Mouse (Mus musculus) liver, embryonic 11.5 days (tissue): ENCODE measurements around the gene Sdr39u1. TPM values are rescaled to one million over a fixed set of nuclear protein-coding genes. Genes with fewer than 3 reads are reported as not detected.

ENCODE experiments used
- ATAC-seq: fragments of 200-750 bp; cut with Nextera tagmentation; replicated peaks from 2 replicates; pipeline ENCODE4 v1.8.0; 2017; ENCODE audit warnings: moderate number of reproducible peaks, mild to moderate bottlenecking, moderate TSS enrichment, moderate library complexity; ENCODE audit not compliant: low FRiP score
- DNase-seq: peaks from one replicate; pipeline ENCODE4 v3.0.0-alpha.2; 2017; ENCODE audit warnings: low spot score
- H3K27ac ChIP-seq: fragments of 300-500 bp; sonication (generic); 2 replicates; pipeline ENCODE4 v1.5.1; 2014; ENCODE audit warnings: mild to moderate bottlenecking, low read depth, low read length, control low read depth
- H3K27me3 ChIP-seq: fragments of 300-500 bp; sonication (generic); replicated peaks from 2 replicates; pipeline ENCODE4 v1.6.1; 2014; ENCODE audit warnings: low read length, mixed read lengths; ENCODE audit not compliant: control insufficient read depth, insufficient read depth
- H3K36me3 ChIP-seq: fragments of 300-500 bp; sonication (generic); 2 replicates; pipeline ENCODE4 v1.6.1; 2014; ENCODE audit warnings: mild to moderate bottlenecking, low read length, moderate library complexity, mixed read lengths; ENCODE audit not compliant: control insufficient read depth, insufficient read depth
- H3K4me1 ChIP-seq: fragments of 300-500 bp; sonication (generic); replicated peaks from 2 replicates; pipeline ENCODE4 v1.6.1; 2014; ENCODE audit warnings: low read length, mixed read lengths; ENCODE audit not compliant: control insufficient read depth, insufficient read depth
- H3K4me2 ChIP-seq: fragments of 300-500 bp; sonication (generic); 2 replicates; pipeline ENCODE4 v1.6.1; 2014; ENCODE audit warnings: mild to moderate bottlenecking, control low read depth, moderate library complexity
- H3K4me3 ChIP-seq: fragments of 300-500 bp; sonication (generic); 2 replicates; pipeline ENCODE4 v1.5.1; 2014; ENCODE audit warnings: low read depth, low read length, control low read depth
- H3K9ac ChIP-seq: fragments of 300-500 bp; sonication (generic); 2 replicates; pipeline ENCODE4 v1.6.1; 2014; ENCODE audit warnings: low read depth, low read length, control low read depth
- H3K9me3 ChIP-seq: fragments of 300-500 bp; sonication (generic); 2 replicates; pipeline ENCODE4 v1.6.1; 2016; ENCODE audit warnings: low read length, inconsistent platforms, mixed read lengths; ENCODE audit not compliant: control insufficient read depth
- WGBS: fragments of 180-500 bp; shearing (Covaris S2); extraction: QIAGEN DNeasy Blood & Tissue Kit; methylation state at CpG from one replicate; pipeline ENCODE4 v1.1.7; 2014; 5-methylcytosine and 5-hydroxymethylcytosine counted together
- polyA plus RNA-seq: library from polyadenylated mRNA; unstranded; fragments of >200 nt; fragmentation: Nextera tagmentation; extraction: Ambion mirVana; gene quantifications from 2 replicates; pipeline ENCODE4 v1.2.1, GENCODE M21; 2014

The Sdr39u1 gene
- polyA plus RNA-seq, 1 experiment from 2014 or later: 30.5 TPM

DNA sequence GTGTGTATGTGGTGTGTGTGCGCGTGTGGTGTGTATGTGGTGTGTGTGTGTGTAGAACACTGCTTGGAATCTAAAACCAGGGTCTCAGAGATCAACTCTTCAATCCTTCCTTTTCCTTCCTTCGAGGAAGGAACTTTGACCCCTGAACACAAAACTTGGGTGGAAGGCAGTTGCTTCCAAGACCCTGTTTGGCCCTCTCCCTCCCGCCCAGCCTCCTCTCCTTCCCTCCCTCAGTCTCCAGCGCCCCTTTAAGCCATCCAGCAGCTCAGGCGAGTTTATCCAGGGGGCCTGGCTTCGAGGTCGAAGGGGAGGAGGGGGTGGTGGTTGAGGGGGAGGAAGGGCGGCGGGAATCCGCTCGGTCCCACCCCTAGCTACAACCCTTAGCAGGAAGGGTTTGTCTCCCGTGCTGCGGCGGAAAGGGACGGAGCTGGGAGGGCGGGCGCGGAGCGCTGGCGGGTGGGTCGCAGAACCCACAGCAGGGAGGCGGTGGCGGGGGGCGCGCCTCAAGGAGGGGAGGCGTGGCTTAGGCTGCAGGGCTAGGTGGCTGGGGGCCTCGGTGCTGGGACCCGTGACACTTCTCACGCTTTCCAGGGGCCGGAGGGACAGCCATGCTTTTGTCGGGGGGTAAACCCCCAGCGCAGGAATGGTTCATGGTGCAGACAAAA lies 46.3 kb downstream of the Sdr39u1 start, which contains the start of gene Nynrin:
TSS of gene Nynrin (plus strand) at position 390 of the 665 bp plus-strand sequence.
- Histone ChIP-seq H3K4me1 (peaks cover 47% of the 10 kb centered on the region), H3K9ac (peak within 1 kb of the TSS; percentile 74), H3K4me2 (peak within 1 kb of the TSS; percentile 87), H3K27me3 (no peaks in the 10 kb centered on the region; the same call in 1 of the 2 replicates), H3K4me3 (peak within 1 kb of the TSS; percentile 63), H3K27ac (peak within 1 kb of the TSS; percentile 91), H3K36me3 (no peaks in the 10 kb centered on the region), H3K9me3 (no peaks in the 10 kb centered on the region)
- DNase-seq (peak; percentile 80), ATAC-seq (peak; percentile 77)
- 4% methylated on average over 32 of the region's 33 CpGs for WGBS

DNA sequence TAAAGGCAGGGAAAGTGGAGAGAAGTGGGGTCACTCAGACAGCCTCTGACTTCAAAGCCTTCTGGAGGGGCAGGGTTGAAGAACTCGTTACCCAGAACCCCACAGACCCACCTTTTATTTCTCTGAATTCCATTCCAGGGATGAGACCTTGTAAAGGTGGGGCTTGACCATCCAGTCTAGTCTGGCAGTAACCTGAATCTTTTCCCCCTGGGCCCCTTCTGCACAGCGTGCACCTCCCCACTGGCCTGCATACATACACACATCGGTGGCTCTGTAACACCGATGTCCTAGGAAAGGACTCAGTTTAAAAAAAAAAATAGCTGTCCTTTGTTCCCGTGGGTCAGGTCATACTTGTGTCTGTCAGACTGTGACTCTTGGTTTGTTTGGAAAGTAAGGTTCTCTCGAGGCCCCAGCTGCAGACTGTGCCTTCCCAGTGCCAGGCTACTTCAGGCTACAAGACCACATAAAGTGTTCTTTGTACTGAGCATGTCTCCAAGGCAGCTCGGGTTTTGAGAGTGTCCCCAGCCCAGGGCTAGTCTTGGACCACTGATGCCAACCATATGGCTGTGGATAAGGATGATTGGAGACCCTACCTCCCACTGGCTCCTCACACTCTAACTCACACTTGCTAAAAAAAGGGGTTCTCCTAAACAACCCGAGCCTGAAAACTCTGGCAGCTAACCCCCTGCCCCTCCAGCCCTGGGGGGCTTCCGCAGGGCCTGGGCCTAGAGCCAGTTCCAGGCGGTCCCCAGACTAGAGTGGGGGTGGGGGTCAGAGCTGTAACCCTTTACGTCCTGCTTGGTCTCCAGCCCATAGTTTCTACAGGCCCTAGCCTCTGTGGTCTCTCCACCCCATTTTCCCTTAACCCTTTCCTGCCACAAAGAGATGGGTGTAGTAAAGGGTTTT lies 47.2 kb downstream of the Sdr39u1 start:
- no peaks in the 10 kb centered on the region; the same call in 1 of the 2 replicates for H3K27me3 ChIP-seq
- peak overlapping the region; percentile 91 for H3K27ac ChIP-seq
- H3K4me1 ChIP-seq: peaks cover 47% of the 10 kb centered on the region
- peak overlapping the region; percentile 74 for H3K9ac ChIP-seq
- ATAC-seq (peak; percentile 61), DNase-seq (peak; percentile 66)
- H3K36me3 ChIP-seq: no peaks in the 10 kb centered on the region
- 20% methylated on average over 11 of the region's 11 CpGs for WGBS
- H3K9me3 ChIP-seq: no peaks in the 10 kb centered on the region
- H3K4me3 ChIP-seq: peak overlapping the region; percentile 63
- H3K4me2 ChIP-seq: peak overlapping the region; percentile 87

DNA sequence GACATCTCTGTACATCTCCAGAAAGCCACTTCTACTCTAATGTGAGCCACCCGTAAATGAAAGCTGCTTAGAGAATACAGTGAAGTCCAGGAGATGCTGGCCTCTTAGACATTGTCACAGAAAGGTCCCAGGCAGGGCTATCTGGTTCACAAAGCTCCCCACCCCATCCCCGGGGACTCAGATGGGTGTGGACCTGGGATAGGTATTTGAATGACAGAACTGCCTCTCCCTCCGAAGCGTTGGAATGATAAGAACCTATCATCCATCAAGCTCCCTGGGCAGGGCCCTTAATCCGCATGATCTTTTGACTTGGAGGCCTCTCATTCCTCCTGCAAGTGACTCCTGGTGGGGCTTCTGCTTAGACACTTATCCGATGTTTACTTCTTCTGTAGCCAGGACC lies 49.2 kb downstream of the Sdr39u1 start:
- no peaks in the 10 kb centered on the region for H3K9me3 ChIP-seq
- H3K4me1 ChIP-seq: peaks cover 41% of the 10 kb centered on the region
- H3K4me2 ChIP-seq: no peak overlapping the region
- DNase-seq: no peak
- no peak for ATAC-seq
- H3K4me3 ChIP-seq: no peak overlapping the region
- 38% methylated on average over 6 of the region's 6 CpGs for WGBS
- no peaks in the 10 kb centered on the region; the same call in 1 of the 2 replicates for H3K27me3 ChIP-seq
- no peak overlapping the region for H3K9ac ChIP-seq
- H3K36me3 ChIP-seq: no peaks in the 10 kb centered on the region
- no peak overlapping the region for H3K27ac ChIP-seq

Other genes starting within 250 kb of the Sdr39u1 start
- 40.2 and 43.8 TPM in 2 replicates for gene Mdp1, start 239.8 kb downstream of the Sdr39u1 start, polyA plus RNA-seq
- gene Gmpr2, start 228.4 kb downstream of the Sdr39u1 start, polyA plus RNA-seq: 54.9 and 58.0 TPM in 2 replicates
- gene Nedd8, start 228.2 kb downstream of the Sdr39u1 start, polyA plus RNA-seq: 489 and 507 TPM in 2 replicates
- gene Tinf2, start 218.5 kb downstream of the Sdr39u1 start, polyA plus RNA-seq: 42.3 and 44.9 TPM in 2 replicates
- 3.0 and 3.3 TPM in 2 replicates for gene Tgm1, start 186.4 kb downstream of the Sdr39u1 start, polyA plus RNA-seq
- 22.8 and 24.0 TPM in 2 replicates for gene Rabggta, start 178.0 kb downstream of the Sdr39u1 start, polyA plus RNA-seq
- gene Dhrs1, start 154.6 kb downstream of the Sdr39u1 start, polyA plus RNA-seq: 48.8 and 53.9 TPM in 2 replicates
- 70.6 and 76.1 TPM in 2 replicates for gene Nop9, start 154.6 kb downstream of the Sdr39u1 start, polyA plus RNA-seq
- 8.9 and 9.1 TPM in 2 replicates for gene Cideb, start 141.8 kb downstream of the Sdr39u1 start, polyA plus RNA-seq
- gene Ltb4r2, start 138.9 kb downstream of the Sdr39u1 start, polyA plus RNA-seq: 1.5 and 1.8 TPM in 2 replicates
- gene Ltb4r1, start 134.3 kb downstream of the Sdr39u1 start, polyA plus RNA-seq: 1.6 and 1.9 TPM in 2 replicates
- 3.9 and 4.8 TPM in 2 replicates for gene Adcy4, start 116.2 kb downstream of the Sdr39u1 start, polyA plus RNA-seq
- gene Ripk3, start 111.4 kb downstream of the Sdr39u1 start, polyA plus RNA-seq: 51.6 and 52.1 TPM in 2 replicates
- gene Nfatc4, start 77.1 kb downstream of the Sdr39u1 start, polyA plus RNA-seq: 15.1 and 15.3 TPM in 2 replicates
- gene Nynrin, start 46.3 kb downstream of the Sdr39u1 start, polyA plus RNA-seq: 12.0 and 12.2 TPM in 2 replicates
- gene Cbln3, start 15.9 kb downstream of the Sdr39u1 start, polyA plus RNA-seq: 0.47 and 0.60 TPM in 2 replicates
- gene Khnyn, start 15.3 kb downstream of the Sdr39u1 start, polyA plus RNA-seq: 12.6 and 14.6 TPM in 2 replicates
- not detected in 2 replicates for gene Cma1, start 44.4 kb upstream of the Sdr39u1 start, polyA plus RNA-seq
- not detected in 2 replicates for gene Cma2, start 50.7 kb upstream of the Sdr39u1 start, polyA plus RNA-seq
- gene Mcpt1, start 117.7 kb upstream of the Sdr39u1 start, polyA plus RNA-seq: not detected in 2 replicates
- not detected in 2 replicates for gene Mcpt9, start 130.2 kb upstream of the Sdr39u1 start, polyA plus RNA-seq
- not detected in 2 replicates for gene Mcpt2, start 141.7 kb upstream of the Sdr39u1 start, polyA plus RNA-seq
- gene Mcpt4, start 162.0 kb upstream of the Sdr39u1 start, polyA plus RNA-seq: not detected in 2 replicates
- gene Mcpt8, start 185.0 kb upstream of the Sdr39u1 start, polyA plus RNA-seq: not detected in 2 replicates
- 0.36 and 1.3 TPM in 2 replicates for gene Ctsg, start 202.3 kb upstream of the Sdr39u1 start, polyA plus RNA-seq
- gene Gzme, start 220.3 kb upstream of the Sdr39u1 start, polyA plus RNA-seq: not detected in 2 replicates
- gene Gzmd, start 232.3 kb upstream of the Sdr39u1 start, polyA plus RNA-seq: not detected in 2 replicates